Mouse (Mus musculus): Measurements from ENCODE around the gene Iapp. TPM values are rescaled to one million over a fixed set of nuclear protein-coding genes. Genes with fewer than 3 reads are reported as not detected.
"Not testable (repeated sequence)": the region's sequence is repeated elsewhere in the genome, so short reads cannot be mapped to it uniquely, and the experiment has no call there.

Iapp gene
- total RNA-seq (2021) = not detected
- long read RNA-seq, experiment 1 = 0 reads
- long read RNA-seq, experiment 2 = 0 reads

DNA sequence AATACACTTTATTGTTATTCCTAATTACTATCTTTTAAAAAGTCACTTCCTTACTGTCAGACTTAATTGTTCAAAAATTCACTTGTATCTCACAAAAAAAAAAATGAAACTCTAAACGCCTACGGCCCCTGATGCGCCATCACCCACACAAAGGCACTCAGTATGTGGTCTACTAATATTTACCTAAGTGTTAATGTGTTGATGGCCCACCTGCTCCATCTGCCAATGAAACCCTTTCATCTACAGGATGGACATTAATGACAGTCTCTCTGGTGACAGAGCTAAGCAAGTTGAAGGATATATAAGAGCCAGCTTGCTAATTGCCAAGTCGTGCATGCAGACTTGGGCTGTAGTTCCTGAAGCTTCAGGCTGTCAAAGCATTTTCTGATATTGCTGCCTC is at the start of gene Iapp:
Gene Iapp, plus strand, starts transcription at position 326 of the 400 bp plus-strand sequence.
- intact Hi-C loops (cut with DNase I) = no loop called here
- DNase-seq = no peak
- no peak for TF ChIP-seq CTCF (IDR thresholded peaks at IDR 0.05)
- Histone ChIP-seq H3K4me3 (no peak within 1 kb of the TSS), H3K27ac (no peak within 1 kb of the TSS)

DNA sequence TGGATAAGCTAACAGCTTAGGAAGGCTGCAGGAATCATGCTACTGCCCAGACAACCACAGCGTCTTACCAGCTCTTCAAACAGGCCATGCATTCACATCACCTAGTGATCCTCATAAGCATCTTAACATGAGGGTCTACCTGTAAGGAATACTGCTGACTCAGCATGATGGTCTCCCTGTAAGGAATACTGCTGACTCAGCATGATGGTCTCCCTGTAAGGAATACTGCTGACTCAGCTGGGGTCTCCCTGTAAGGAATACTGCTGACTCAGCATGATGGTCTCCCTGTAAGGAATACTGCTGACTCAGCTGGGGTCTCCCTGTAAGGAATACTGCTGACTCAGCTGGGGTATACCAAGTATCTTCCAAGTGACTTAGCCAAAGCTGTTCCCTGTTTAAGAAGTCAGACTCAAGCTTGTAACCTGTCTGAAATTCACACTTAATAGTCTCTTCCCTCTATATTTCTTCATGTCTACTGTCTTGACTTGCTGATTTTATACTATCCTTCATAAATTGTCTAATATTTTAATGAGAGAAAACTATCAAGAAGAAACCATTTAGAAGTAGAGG is 47.4 kb upstream of the Iapp start:
- DNase-seq; H3K4me3 ChIP-seq; H3K27ac ChIP-seq; intact Hi-C loops (cut with DNase I): not testable (repeated sequence)

DNA sequence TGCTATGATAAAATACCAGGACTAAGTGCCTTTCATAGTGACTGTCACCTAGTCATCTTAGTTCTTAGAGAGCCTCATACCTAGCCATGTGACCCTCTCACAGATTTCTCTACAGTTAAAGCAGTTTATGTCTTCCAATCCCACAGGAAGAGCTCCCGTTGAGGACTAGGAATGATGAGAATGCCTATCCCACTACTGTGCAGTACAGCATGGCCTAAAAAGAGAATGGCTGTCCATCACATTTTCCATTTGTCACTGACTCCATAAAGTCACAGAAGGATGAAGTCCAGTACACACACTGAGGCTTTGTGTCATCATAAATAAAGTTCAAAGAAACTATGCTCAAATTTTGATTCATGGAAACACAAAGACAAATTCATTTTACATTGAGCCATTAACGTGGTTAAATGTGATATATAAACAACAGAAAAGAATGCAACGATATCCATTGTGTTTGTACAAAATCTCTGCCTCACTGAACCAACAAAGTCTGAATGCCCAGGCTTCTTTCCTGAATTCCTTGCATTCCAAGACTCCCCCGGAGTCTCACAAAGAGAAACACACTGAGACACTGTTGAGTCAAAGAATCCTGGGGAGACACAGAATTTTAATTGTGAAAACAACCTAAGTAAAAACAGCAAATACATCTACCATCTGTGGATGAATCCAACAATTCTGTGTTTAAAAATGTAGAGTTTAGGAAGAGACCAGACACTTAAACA is 22.3 kb upstream of the Iapp start:
- no peak overlapping the region for H3K27ac ChIP-seq
- no peak overlapping the region for H3K4me3 ChIP-seq
- no peak for TF ChIP-seq CTCF (IDR thresholded peaks at IDR 0.05)
- intact Hi-C loops (cut with DNase I) = no loop called here
- no peak for DNase-seq

DNA sequence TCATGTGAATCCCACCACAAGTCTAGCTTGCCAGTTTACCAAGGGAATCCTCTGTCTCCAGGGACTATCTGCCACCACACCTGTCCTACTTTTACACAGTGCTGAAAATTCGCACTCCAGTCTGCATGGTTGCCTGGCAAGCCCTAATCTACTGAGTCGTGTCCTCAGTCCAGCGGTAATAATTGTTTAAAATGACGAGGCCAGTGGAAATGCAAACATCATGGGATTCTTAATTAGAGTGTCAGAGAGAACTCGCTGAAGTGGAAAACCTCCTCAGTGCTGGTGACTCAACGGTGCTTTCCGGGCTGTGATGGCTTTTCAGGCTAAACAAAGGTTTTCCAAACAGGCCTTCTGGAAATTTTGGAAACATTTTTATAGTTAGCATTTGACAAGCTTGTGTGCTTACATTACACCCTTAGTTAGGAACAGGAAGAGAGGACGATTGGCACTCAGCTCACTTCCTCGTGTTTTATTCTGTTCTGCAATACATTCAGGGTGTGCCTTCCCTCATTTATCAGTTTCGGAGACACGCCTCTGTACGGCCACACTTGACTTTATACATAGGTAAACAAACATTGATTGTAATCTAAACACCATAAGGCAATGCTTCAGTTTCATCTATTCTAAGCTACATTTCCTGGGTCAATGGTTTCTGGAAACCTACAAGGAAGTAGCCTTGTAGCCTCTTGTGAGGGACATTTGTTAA is 8.7 kb upstream of the Iapp start:
- TF ChIP-seq CTCF (IDR thresholded peaks at IDR 0.05) = no peak
- DNase-seq = no peak
- intact Hi-C loops (cut with DNase I) = no loop called here

DNA sequence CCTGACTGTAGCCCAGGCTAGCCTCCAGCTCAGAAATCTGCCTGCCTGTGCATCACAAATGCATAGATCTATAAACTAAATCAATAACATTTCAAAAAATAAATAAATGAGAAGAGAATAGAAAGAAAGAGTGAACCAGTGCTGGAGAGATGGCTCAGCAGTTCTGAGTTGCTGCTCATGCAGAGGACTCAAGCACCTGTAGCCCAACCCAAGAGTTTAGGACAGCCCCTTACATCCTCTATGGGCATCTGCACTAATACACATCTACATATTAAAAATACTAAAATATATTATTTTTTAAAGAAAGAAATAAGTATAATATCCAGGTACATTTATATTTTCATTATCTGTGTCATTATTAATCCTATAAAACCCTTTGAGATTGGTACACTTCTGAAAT is 6.9 kb downstream of the Iapp start:
- intact Hi-C loops (cut with DNase I) = no loop called here
- no peak for TF ChIP-seq CTCF (IDR thresholded peaks at IDR 0.05)
- Histone ChIP-seq H3K4me3 (no peak overlapping the region), H3K27ac (no peak overlapping the region)
- DNase-seq = no peak

More for the DNA sequence above, 8.7 kb upstream of the Iapp start:
- Histone ChIP-seq H3K27ac (no peak overlapping the region), H3K4me3 (no peak overlapping the region)

DNA sequence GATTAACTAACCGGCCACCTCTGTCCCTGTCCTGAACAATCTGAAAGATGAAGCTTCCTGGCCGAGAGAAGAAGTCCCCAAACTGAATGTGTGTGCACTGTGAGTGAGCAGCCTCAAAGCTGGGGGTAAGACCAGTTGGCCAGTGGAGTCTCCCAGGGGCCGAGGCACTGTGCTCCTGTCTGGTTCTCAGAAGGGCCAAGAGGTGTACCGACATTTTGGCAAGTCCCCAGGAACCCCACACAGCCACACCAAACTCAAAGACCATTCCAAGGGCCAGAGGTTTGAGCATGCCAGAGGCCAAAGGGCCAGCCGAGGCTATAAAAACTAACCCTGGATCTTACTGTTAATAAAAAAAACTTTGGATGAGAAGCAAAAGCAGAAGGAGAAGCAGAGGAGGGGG is 16.1 kb downstream of the Iapp start:
- no peak overlapping the region for H3K4me3 ChIP-seq
- TF ChIP-seq CTCF (IDR thresholded peaks at IDR 0.05) = no peak
- no peak overlapping the region for H3K27ac ChIP-seq
- DNase-seq = no peak
- intact Hi-C loops (cut with DNase I) = no loop called here

DNA sequence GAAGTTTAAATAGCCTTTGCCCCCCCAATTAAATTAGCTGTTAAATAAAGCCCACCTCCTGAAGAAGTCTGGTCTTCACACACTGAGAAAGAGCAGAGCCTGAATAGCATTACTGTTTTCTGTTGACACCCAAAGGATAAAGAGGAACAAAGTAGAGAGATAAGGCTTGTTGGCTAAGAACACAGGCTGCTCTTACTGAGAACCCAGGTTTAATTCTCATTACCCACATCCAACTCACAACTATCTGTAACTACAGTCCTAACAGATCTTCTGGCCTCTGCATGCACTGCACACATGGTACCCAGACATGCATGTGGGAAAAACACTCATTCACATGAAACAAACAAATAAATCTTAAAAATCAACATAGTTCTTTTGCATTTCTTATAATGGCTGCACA is 18.9 kb downstream of the Iapp start:
- DNase-seq = no peak
- no peak overlapping the region for H3K27ac ChIP-seq
- intact Hi-C loops (cut with DNase I) = no loop called here
- no peak for TF ChIP-seq CTCF (IDR thresholded peaks at IDR 0.05)
- no peak overlapping the region for H3K4me3 ChIP-seq

DNA sequence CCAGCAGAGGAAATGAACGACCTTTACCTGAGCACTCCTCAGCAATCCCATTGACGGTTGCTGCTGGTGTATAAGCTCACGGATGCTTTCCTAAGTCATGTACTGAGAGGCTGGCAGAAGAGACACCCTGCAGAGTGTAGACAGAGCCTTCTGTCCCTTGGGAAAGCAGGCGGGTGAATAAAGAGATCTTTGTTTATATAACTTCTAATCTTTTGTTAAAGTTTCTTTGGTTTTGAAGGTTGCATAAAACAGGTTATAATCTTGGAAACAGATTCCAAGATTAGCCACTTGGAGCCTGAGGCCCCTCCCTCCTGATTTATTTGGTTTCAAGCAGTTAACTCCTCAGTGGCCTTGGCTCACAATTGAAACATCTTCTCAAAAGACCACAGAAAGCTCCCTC is 24.7 kb downstream of the Iapp start, which contains the start of gene Slco1a5:
Gene Slco1a5, minus strand, starts transcription at position 101 of the 400 bp plus-strand sequence.
- no peak for TF ChIP-seq CTCF (IDR thresholded peaks at IDR 0.05)
- Histone ChIP-seq H3K4me3 (no peak within 1 kb of the TSS), H3K27ac (no peak within 1 kb of the TSS)
- DNase-seq = no peak
- intact Hi-C loops (cut with DNase I) = no loop called here

DNA sequence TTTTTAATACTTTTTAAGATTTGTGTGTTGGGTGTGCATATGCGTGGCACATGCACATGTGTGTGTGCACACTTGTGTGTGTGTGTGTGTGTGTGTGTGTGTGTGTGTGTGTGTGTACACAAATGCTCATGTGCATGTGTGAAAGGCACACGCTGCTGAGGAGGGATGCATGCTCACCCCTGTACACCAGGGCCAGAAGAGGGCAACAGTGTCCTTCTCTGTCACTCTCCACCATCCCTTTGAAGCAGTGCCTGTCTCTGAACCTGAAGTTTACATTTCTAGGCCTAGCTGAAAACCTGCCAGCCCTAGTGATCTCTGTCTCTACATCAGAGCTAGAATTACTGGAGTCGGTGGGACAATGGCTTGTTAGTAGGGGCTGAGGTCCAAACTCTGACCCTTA is 28.4 kb downstream of the Iapp start:
- DNase-seq = no peak
- Histone ChIP-seq H3K4me3 (no peak overlapping the region), H3K27ac (no peak overlapping the region)
- no peak for TF ChIP-seq CTCF (IDR thresholded peaks at IDR 0.05)
- intact Hi-C loops (cut with DNase I) = no loop called here

DNA sequence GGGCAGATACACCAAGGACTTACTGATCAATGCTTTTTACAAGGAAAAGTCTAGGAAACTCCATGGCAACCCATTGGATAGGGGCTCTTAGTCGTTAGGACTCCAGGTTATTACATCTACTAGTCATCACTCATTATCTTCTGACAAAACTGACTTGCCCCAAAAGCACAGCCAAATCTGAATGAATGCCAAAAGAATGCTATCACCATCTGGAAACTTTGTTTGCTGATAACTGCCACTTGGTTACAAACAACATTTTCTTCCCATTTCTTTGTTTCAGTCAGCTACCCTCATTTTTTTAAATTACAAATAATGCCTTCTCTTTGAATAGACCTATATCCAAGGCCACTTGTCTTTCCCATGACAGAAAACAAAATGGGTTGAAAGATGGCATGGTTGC is 31.0 kb downstream of the Iapp start:
- no peak overlapping the region for H3K27ac ChIP-seq
- TF ChIP-seq CTCF (IDR thresholded peaks at IDR 0.05) = no peak
- intact Hi-C loops (cut with DNase I) = no loop called here
- no peak for DNase-seq
- no peak overlapping the region for H3K4me3 ChIP-seq

DNA sequence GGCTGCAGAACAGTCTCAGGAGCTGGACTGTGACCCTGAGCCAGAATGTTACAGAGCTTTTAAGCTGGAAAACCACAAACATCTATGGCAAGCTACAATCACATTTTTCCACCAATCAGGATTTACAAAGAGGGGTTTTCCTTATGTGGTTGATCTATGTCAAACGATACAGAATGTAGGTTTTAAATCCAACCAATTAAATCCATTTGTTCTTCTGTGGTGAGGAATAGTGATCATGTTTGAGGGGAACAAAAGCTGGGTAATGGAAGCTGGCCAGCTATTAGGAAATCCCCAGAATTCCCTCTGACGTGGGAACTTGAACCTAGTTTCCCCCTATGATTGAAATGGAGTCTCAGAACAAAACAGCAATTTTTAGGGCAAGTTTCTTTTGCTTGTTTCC is 40.7 kb downstream of the Iapp start:
- no peak for DNase-seq
- no peak for TF ChIP-seq CTCF (IDR thresholded peaks at IDR 0.05)
- no peak overlapping the region for H3K27ac ChIP-seq
- H3K4me3 ChIP-seq = no peak overlapping the region
- intact Hi-C loops (cut with DNase I) = no loop called here

DNA sequence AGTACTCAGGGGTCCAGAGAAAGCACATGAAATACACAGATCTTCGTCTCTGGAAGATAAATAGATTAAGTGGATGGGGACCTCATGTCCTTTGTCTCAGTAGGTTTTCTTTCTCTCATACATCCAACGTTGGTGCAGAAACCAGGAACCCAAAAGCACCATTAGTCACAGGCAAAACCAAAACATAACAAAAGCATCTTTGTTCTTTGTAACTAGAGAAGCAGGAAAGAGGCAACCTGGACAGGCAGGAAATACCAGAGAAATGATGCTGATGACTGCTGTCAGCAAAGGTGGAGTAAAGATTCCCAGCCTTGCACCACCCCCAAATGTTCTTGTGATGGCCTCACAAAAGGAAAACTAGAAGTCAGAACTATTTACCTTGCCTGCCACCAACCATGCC is 41.4 kb downstream of the Iapp start:
- no peak for TF ChIP-seq CTCF (IDR thresholded peaks at IDR 0.05)

DNA sequence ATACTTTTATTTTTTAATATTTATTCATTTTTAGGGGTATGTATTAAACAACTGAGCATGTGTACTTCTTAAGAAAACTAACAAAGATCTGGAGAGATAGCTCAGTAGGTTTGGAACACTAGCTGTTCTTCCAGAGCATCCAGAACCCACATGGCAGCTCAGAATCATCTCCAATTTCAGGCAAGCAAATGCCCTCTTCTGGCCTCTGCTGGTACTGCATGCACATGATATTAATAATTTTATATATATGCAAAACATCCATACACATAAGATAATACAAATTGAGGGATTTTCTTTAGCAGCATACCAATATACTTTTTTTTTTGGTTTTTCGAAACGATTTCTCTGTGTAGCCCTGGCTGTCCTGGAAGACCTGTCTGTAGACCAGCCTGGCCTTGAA is 45.3 kb downstream of the Iapp start:
- DNase-seq = no peak
- intact Hi-C loops (cut with DNase I) = no loop called here
- Histone ChIP-seq H3K4me3 (no peak overlapping the region), H3K27ac (no peak overlapping the region)
- TF ChIP-seq CTCF (IDR thresholded peaks at IDR 0.05) = peak; percentile 62

More for the DNA sequence above, 41.4 kb downstream of the Iapp start:
- Histone ChIP-seq H3K4me3 (no peak overlapping the region), H3K27ac (no peak overlapping the region)
- intact Hi-C loops (cut with DNase I) = no loop called here
- no peak for DNase-seq
